Mouse (Mus musculus): Measurements from ENCODE around the gene Nkx2-5.

The Nkx2-5 gene

GRCm38 (mm10) chr17:26789460-26790268, 55.1 kb downstream of the Nkx2-5 start:
- no peak for DNase-seq (ENCODE audit: low spot score in 2 of 2)

- no peak for DNase-seq (ENCODE audit: low spot score in 2 of 2)
Measured at GRCm38 (mm10) chr17:26788986-26789385, 55.8 kb downstream of the Nkx2-5 start.

Measured in right cerebral cortex, postnatal 36 days (tissue).